Mouse (Mus musculus) heart, embryonic 14.5 days (tissue): ENCODE results near the gene Avil. TPM values are rescaled to one million over a fixed set of nuclear protein-coding genes. Genes with fewer than 3 reads are reported as not detected.
A peak's percentile ranks its signal among the peaks of the same experiment; 100 is the strongest.

Experiments
- ATAC-seq: fragments of 200-750 bp; cut with Nextera tagmentation; 2 replicates; pipeline ENCODE4 v1.8.0; 2017; ENCODE audit warnings: low read depth, moderate TSS enrichment; ENCODE audit not compliant: insufficient number of reproducible peaks, insufficient read depth, low FRiP score
- H3K27ac ChIP-seq, 2 experiments: fragments of 200-500 bp in 1 of 2; fragments of 300-500 bp in 1 of 2; sonication (generic) in 1 of 2; replicated peaks in 1 of 2; 2 replicates each; pipeline ENCODE4 v1.5.1; 2012 to 2014; ENCODE audit warnings: low read depth in 2 of 2, low read length in 2 of 2, control low read depth in 1 of 2, mild to moderate bottlenecking in 1 of 2, mixed read lengths in 1 of 2; ENCODE audit not compliant: control insufficient read depth in 1 of 2, insufficient read depth in 1 of 2
- H3K27me3 ChIP-seq: fragments of 300-500 bp; sonication (generic); 2 replicates; pipeline ENCODE4 v1.6.1; 2014; ENCODE audit warnings: mild to moderate bottlenecking, low read length, control low read depth; ENCODE audit not compliant: control insufficient read depth, insufficient read depth
- H3K36me3 ChIP-seq: fragments of 300-500 bp; sonication (generic); 2 replicates; pipeline ENCODE4 v1.6.1; 2014; ENCODE audit warnings: mild to moderate bottlenecking, control low read depth, low read length, mixed read lengths; ENCODE audit not compliant: control insufficient read depth, insufficient read depth
- H3K4me1 ChIP-seq, 2 experiments: fragments of 200-500 bp in 1 of 2; fragments of 300-500 bp in 1 of 2; sonication (generic) in 1 of 2; 2 replicates each; pipeline ENCODE4 v1.6.1; 2012 to 2014; ENCODE audit warnings: low read length in 2 of 2, control low read depth in 1 of 2, mixed read lengths in 1 of 2; ENCODE audit not compliant: control insufficient read depth in 2 of 2, insufficient read depth in 2 of 2
- H3K4me2 ChIP-seq: fragments of 300-500 bp; sonication (generic); 2 replicates; pipeline ENCODE4 v1.6.1; 2014; ENCODE audit warnings: mild to moderate bottlenecking, low read length
- H3K4me3 ChIP-seq, 2 experiments: fragments of 200-500 bp in 1 of 2; fragments of 300-500 bp in 1 of 2; sonication (generic) in 1 of 2; 2 replicates each; pipeline ENCODE4 v1.5.1; 2012 to 2014; ENCODE audit warnings: low read length in 2 of 2, mild to moderate bottlenecking in 2 of 2, control low read depth in 1 of 2, low read depth in 1 of 2, moderate library complexity in 1 of 2; ENCODE audit not compliant: control insufficient read depth in 1 of 2, insufficient read depth in 1 of 2
- H3K9ac ChIP-seq: fragments of 300-500 bp; sonication (generic); 2 replicates; pipeline ENCODE4 v1.6.1; 2014; ENCODE audit warnings: mild to moderate bottlenecking, low read length
- H3K9me3 ChIP-seq: fragments of 300-500 bp; sonication (generic); 2 replicates; pipeline ENCODE4 v1.6.1; 2016; ENCODE audit warnings: low read length, control low read depth; ENCODE audit not compliant: control insufficient read depth
- WGBS: fragments of 180-500 bp; shearing (Covaris S2); extraction: QIAGEN DNeasy Blood & Tissue Kit; methylation state at CpG from one replicate; pipeline ENCODE4 v1.1.7; 2014; 5-methylcytosine and 5-hydroxymethylcytosine counted together
- polyA plus RNA-seq: library from polyadenylated mRNA; unstranded; fragments of >200 nt; fragmentation: Nextera tagmentation; extraction: Ambion mirVana; gene quantifications from 2 replicates; pipeline ENCODE4 v1.2.1, GENCODE M21; 2014

Gene Avil
- polyA plus RNA-seq, 1 experiment from 2014 or later, result 0.39 TPM

- H3K27me3 ChIP-seq, result peaks cover 17% of the 10 kb centered on the region
- no peak overlapping the region for H3K9ac ChIP-seq
- no peak overlapping the region for H3K4me3 ChIP-seq
- peaks cover 22% of the 10 kb centered on the region for H3K36me3 ChIP-seq
- WGBS, result 81% methylated on average over 6 of the region's 6 CpGs
- H3K27ac ChIP-seq, result no peak overlapping the region
- no peak for ATAC-seq
- H3K9me3 ChIP-seq, result no peaks in the 10 kb centered on the region
- peaks cover 0 to 6% of the 10 kb centered on the region in 2 experiments; a peak in 3 of 4 replicates for H3K4me1 ChIP-seq
- H3K4me2 ChIP-seq, result no peak overlapping the region
These were observed 42.7 kb downstream of the Avil start for GRCm38 (mm10) chr10:127043187-127043586.

GRCm38 (mm10) chr10:127047954-127048353, 47.4 kb downstream of the Avil start, which contains the start of gene Cyp27b1:
Gene Cyp27b1, plus strand, starts transcription at chr10:127048250.
- Histone ChIP-seq H3K9ac (no peak within 1 kb of the TSS), H3K27me3 (peaks cover 54% of the 10 kb centered on the region), H3K36me3 (peaks cover 22% of the 10 kb centered on the region), H3K27ac (no peak within 1 kb of the TSS), H3K9me3 (no peaks in the 10 kb centered on the region), H3K4me2 (peak within 1 kb of the TSS; percentile 47), H3K4me1 (peaks cover 6 to 8% of the 10 kb centered on the region in 2 experiments; a peak in 3 of 4 replicates), H3K4me3 (peak within 1 kb of the TSS in 1 of 2 experiments; percentile 12; a peak in 2 of 4 replicates)
- 34% methylated on average over 5 of the region's 5 CpGs for WGBS
- ATAC-seq, result no peak

- Histone ChIP-seq H3K9me3 (no peaks in the 10 kb centered on the region), H3K27ac (no peak overlapping the region), H3K36me3 (peaks cover 17% of the 10 kb centered on the region), H3K9ac (no peak overlapping the region), H3K4me3 (peak overlapping the region in 1 of 2 experiments; percentile 12; a peak in 2 of 4 replicates), H3K4me2 (peak overlapping the region; percentile 47), H3K4me1 (peaks cover 6 to 8% of the 10 kb centered on the region in 2 experiments; a peak in 3 of 4 replicates), H3K27me3 (peaks cover 60% of the 10 kb centered on the region)
- WGBS, result 6% methylated on average over 35 of the region's 35 CpGs
- no peak for ATAC-seq
These were observed 48.3 kb downstream of the Avil start for GRCm38 (mm10) chr10:127048608-127049394.

GRCm38 (mm10) chr10:127049395-127050118, 49.0 kb downstream of the Avil start:
- H3K4me2 ChIP-seq, result peak overlapping the region; percentile 47
- no peak overlapping the region for H3K27ac ChIP-seq
- no peaks in the 10 kb centered on the region for H3K9me3 ChIP-seq
- no peak for ATAC-seq
- 2% methylated on average over 29 of the region's 29 CpGs for WGBS
- peaks cover 10% of the 10 kb centered on the region for H3K36me3 ChIP-seq
- peak overlapping the region in 1 of 2 experiments; percentile 12; a peak in 2 of 4 replicates for H3K4me3 ChIP-seq
- peaks cover 6 to 8% of the 10 kb centered on the region in 2 experiments; a peak in 3 of 4 replicates for H3K4me1 ChIP-seq
- peaks cover 66% of the 10 kb centered on the region for H3K27me3 ChIP-seq
- H3K9ac ChIP-seq, result no peak overlapping the region

GRCm38 (mm10) chr10:127050119-127050474, 49.6 kb downstream of the Avil start:
- peaks cover 6% of the 10 kb centered on the region; the same call in 1 of the 2 replicates for H3K36me3 ChIP-seq
- no peak overlapping the region for H3K9ac ChIP-seq
- peaks cover 66% of the 10 kb centered on the region for H3K27me3 ChIP-seq
- no peak overlapping the region for H3K4me3 ChIP-seq
- H3K4me1 ChIP-seq, result peaks cover 6 to 8% of the 10 kb centered on the region in 2 experiments; a peak in 3 of 4 replicates
- ATAC-seq, result no peak
- H3K27ac ChIP-seq, result no peak overlapping the region
- no peak overlapping the region for H3K4me2 ChIP-seq
- no peaks in the 10 kb centered on the region for H3K9me3 ChIP-seq
- 11% methylated on average over 10 of the region's 10 CpGs for WGBS

GRCm38 (mm10) chr10:127054646-127055045, 54.1 kb downstream of the Avil start:
- Histone ChIP-seq H3K4me2 (no peak overlapping the region), H3K9ac (no peak overlapping the region), H3K36me3 (0 out of 2 replicates have a peak, but pooled peaks cover 2% of the 10 kb centered on the region), H3K27me3 (peaks cover 64% of the 10 kb centered on the region), H3K4me3 (no peak overlapping the region), H3K9me3 (no peaks in the 10 kb centered on the region), H3K27ac (no peak overlapping the region), H3K4me1 (peaks cover 4 to 13% of the 10 kb centered on the region in 2 experiments; a peak in 2 of 4 replicates)
- 47% methylated on average over 4 of the region's 4 CpGs for WGBS
- no peak for ATAC-seq

- no peak overlapping the region for H3K27ac ChIP-seq
- peaks cover 6 to 17% of the 10 kb centered on the region in 2 experiments; a peak in 2 of 4 replicates for H3K4me1 ChIP-seq
- no peak overlapping the region for H3K4me3 ChIP-seq
- H3K36me3 ChIP-seq, result 0 out of 2 replicates have a peak, but pooled peaks cover 2% of the 10 kb centered on the region
- WGBS, result 82% methylated on average over 8 of the region's 8 CpGs
- no peak overlapping the region for H3K9ac ChIP-seq
- peaks cover 59% of the 10 kb centered on the region for H3K27me3 ChIP-seq
- no peak for ATAC-seq
- no peaks in the 10 kb centered on the region for H3K9me3 ChIP-seq
- no peak overlapping the region for H3K4me2 ChIP-seq
These were observed 54.9 kb downstream of the Avil start for GRCm38 (mm10) chr10:127055406-127055805.
